Mouse (Mus musculus) liver, embryonic 11.5 days (tissue): ENCODE results near the gene Vps51. TPM values are rescaled to one million over a fixed set of nuclear protein-coding genes. Genes with fewer than 3 reads are reported as not detected.

Source experiments
- ATAC-seq: fragments of 200-750 bp; cut with Nextera tagmentation; replicated peaks from 2 replicates; pipeline ENCODE4 v1.8.0; 2017; ENCODE audit warnings: moderate number of reproducible peaks, mild to moderate bottlenecking, moderate TSS enrichment, moderate library complexity; ENCODE audit not compliant: low FRiP score
- DNase-seq: peaks from one replicate; pipeline ENCODE4 v3.0.0-alpha.2; 2017; ENCODE audit warnings: low spot score
- H3K27ac ChIP-seq: fragments of 300-500 bp; sonication (generic); 2 replicates; pipeline ENCODE4 v1.5.1; 2014; ENCODE audit warnings: mild to moderate bottlenecking, low read depth, low read length, control low read depth
- H3K27me3 ChIP-seq: fragments of 300-500 bp; sonication (generic); replicated peaks from 2 replicates; pipeline ENCODE4 v1.6.1; 2014; ENCODE audit warnings: low read length, mixed read lengths; ENCODE audit not compliant: control insufficient read depth, insufficient read depth
- H3K36me3 ChIP-seq: fragments of 300-500 bp; sonication (generic); 2 replicates; pipeline ENCODE4 v1.6.1; 2014; ENCODE audit warnings: mild to moderate bottlenecking, low read length, moderate library complexity, mixed read lengths; ENCODE audit not compliant: control insufficient read depth, insufficient read depth
- H3K4me1 ChIP-seq: fragments of 300-500 bp; sonication (generic); replicated peaks from 2 replicates; pipeline ENCODE4 v1.6.1; 2014; ENCODE audit warnings: low read length, mixed read lengths; ENCODE audit not compliant: control insufficient read depth, insufficient read depth
- H3K4me2 ChIP-seq: fragments of 300-500 bp; sonication (generic); 2 replicates; pipeline ENCODE4 v1.6.1; 2014; ENCODE audit warnings: mild to moderate bottlenecking, control low read depth, moderate library complexity
- H3K4me3 ChIP-seq: fragments of 300-500 bp; sonication (generic); 2 replicates; pipeline ENCODE4 v1.5.1; 2014; ENCODE audit warnings: low read depth, low read length, control low read depth
- H3K9ac ChIP-seq: fragments of 300-500 bp; sonication (generic); 2 replicates; pipeline ENCODE4 v1.6.1; 2014; ENCODE audit warnings: low read depth, low read length, control low read depth
- H3K9me3 ChIP-seq: fragments of 300-500 bp; sonication (generic); 2 replicates; pipeline ENCODE4 v1.6.1; 2016; ENCODE audit warnings: low read length, inconsistent platforms, mixed read lengths; ENCODE audit not compliant: control insufficient read depth
- WGBS: fragments of 180-500 bp; shearing (Covaris S2); extraction: QIAGEN DNeasy Blood & Tissue Kit; methylation state at CpG from one replicate; pipeline ENCODE4 v1.1.7; 2014; 5-methylcytosine and 5-hydroxymethylcytosine counted together
- polyA plus RNA-seq: library from polyadenylated mRNA; unstranded; fragments of >200 nt; fragmentation: Nextera tagmentation; extraction: Ambion mirVana; gene quantifications from 2 replicates; pipeline ENCODE4 v1.2.1, GENCODE M21; 2014

Vps51 gene
- polyA plus RNA-seq, 1 experiment from 2014 or later: 57.1 TPM

GRCm38 (mm10) chr19:6037695-6038094 is 39.3 kb downstream of the Vps51 start:
- DNase-seq (no peak), ATAC-seq (no peak)
- Histone ChIP-seq H3K9ac (no peak overlapping the region), H3K27ac (no peak overlapping the region), H3K4me2 (no peak overlapping the region), H3K27me3 (no peaks in the 10 kb centered on the region), H3K9me3 (no peaks in the 10 kb centered on the region), H3K36me3 (no peaks in the 10 kb centered on the region), H3K4me3 (no peak overlapping the region), H3K4me1 (no peaks in the 10 kb centered on the region)

DNA sequence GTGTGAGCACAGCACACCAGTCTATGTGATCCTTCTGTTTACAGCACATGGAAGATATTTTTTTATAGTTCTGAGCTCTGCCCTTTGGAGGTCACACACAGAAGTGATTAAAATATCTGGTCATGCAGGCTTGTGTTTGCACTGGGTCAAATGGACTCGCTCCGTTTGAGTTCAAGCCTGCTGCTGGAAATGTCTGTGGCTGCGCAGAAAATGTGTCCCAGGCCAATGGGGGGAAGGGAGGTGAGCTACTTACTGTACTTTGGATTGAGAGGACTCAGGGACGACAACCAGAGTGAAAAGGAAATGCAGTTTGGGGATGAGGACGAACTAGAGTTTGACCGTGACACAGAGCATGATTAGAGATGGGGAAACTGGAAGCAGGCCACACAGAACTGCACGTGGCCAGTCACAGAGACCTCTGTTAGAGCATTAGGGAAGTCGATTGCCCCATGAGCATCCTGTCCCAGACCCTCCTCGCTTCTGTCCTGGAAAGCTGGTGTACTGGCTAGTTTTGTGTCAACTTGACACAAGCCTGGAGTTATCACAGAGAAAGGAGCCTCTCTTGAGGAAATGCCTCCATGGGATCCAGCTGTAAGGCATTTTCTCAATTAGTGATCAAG is 41.0 kb downstream of the Vps51 start:
- Histone ChIP-seq H3K36me3 (no peaks in the 10 kb centered on the region), H3K27me3 (no peaks in the 10 kb centered on the region; the same call in 1 of the 2 replicates), H3K4me1 (no peaks in the 10 kb centered on the region), H3K27ac (no peak overlapping the region), H3K9ac (no peak overlapping the region), H3K4me2 (no peak overlapping the region), H3K9me3 (no peaks in the 10 kb centered on the region), H3K4me3 (no peak overlapping the region)
- WGBS: 53% methylated on average over 9 of the region's 9 CpGs
- DNase-seq: no peak
- no peak for ATAC-seq

DNA sequence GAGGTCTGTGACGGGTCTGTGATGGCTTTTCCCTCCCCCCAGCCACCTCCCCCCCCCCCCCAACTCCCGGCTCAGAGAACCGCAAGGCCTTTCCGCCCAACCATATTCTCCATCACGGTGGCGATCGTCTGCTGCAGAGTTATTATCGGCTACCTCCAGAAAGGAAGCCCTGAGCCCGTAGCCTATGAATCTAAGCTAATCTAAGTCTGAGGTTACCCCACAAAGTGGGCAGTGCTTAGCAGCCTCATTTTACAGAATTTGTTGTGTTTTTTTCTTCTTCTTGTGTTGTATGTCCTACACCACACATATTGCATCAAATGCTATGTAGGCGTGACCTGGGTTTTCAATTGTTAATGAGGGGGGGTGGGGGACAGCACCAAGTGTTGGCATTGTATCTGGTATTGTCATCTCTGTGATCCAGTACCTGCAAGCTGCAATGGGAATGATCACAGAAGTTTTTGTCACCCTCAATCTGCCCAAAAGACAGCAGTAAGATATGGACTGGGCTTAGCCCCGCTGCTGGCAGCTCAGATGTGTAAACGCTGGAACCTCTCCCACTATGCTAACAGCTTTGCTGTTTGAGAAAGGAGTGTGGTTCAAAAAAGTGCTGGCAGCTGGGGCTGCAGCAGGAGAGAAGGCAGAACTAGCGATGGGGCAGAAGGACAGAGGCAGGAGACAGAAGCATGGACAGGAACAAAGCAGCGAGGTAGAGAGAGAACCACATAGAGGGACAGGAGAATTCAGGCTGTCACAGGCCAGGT is 46.3 kb downstream of the Vps51 start:
- Histone ChIP-seq H3K4me1 (no peaks in the 10 kb centered on the region), H3K27me3 (no peaks in the 10 kb centered on the region; the same call in 1 of the 2 replicates), H3K4me2 (no peak overlapping the region), H3K9me3 (no peaks in the 10 kb centered on the region), H3K9ac (no peak overlapping the region; the same call in 1 of the 2 replicates), H3K27ac (no peak overlapping the region), H3K36me3 (no peaks in the 10 kb centered on the region), H3K4me3 (no peak overlapping the region)
- no peak for ATAC-seq
- 63% methylated on average over 14 of the region's 14 CpGs for WGBS
- no peak for DNase-seq

DNA sequence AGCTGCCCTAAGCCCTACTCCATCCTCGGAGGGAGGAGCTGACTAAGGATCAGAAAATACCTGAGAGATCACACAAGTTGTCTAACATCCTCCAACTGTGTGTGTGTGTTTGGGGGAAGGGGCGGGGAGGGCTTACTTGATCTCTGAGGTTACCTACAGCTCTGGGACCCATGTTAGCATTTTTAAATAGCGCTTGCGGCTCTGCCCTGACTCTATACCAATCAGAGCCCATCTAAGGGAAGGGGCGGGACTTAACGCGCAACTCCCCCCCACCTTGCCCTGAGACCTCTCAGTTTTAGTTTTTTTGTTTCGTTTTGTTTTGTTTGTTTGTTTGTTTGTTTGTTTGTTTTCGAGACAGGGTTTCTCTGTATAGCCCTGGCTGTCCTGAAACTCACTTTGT is 47.6 kb downstream of the Vps51 start:
- H3K27me3 ChIP-seq: no peaks in the 10 kb centered on the region; the same call in 1 of the 2 replicates
- WGBS: 72% methylated on average over 9 of the region's 9 CpGs
- no peak overlapping the region for H3K4me3 ChIP-seq
- H3K27ac ChIP-seq: no peak overlapping the region
- DNase-seq (no peak), ATAC-seq (no peak)
- H3K4me2 ChIP-seq: no peak overlapping the region
- no peaks in the 10 kb centered on the region for H3K36me3 ChIP-seq
- no peaks in the 10 kb centered on the region for H3K9me3 ChIP-seq
- H3K4me1 ChIP-seq: no peaks in the 10 kb centered on the region
- no peak overlapping the region for H3K9ac ChIP-seq

DNA sequence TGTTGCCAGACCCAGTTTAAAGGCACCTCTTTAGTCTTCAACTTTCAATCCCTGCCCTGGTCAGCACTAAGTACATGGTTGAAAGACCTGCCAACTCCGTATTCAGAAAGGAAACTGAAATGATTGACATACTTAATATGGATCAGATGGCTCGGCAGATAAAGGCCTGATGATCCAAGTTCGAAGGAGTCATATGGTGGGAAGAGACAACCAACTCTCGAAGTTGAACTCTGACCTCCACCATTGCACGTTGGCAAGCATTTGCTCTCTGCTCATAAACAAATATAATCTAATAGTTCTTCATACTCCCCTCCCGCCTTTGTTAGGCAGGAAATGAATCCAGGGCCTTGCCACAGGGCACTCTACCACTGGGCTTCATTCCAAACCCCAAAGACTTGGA is 48.0 kb downstream of the Vps51 start:
- Histone ChIP-seq H3K27ac (no peak overlapping the region), H3K4me3 (no peak overlapping the region), H3K9me3 (no peaks in the 10 kb centered on the region), H3K36me3 (no peaks in the 10 kb centered on the region), H3K4me2 (no peak overlapping the region), H3K4me1 (no peaks in the 10 kb centered on the region), H3K27me3 (no peaks in the 10 kb centered on the region; the same call in 1 of the 2 replicates), H3K9ac (no peak overlapping the region)
- DNase-seq: no peak
- ATAC-seq: no peak
- WGBS: 81% methylated on average over 6 of the region's 6 CpGs

- no peak for ATAC-seq
- Histone ChIP-seq H3K4me1 (peaks cover 6% of the 10 kb centered on the region), H3K9me3 (no peaks in the 10 kb centered on the region), H3K4me2 (no peak overlapping the region), H3K9ac (no peak overlapping the region), H3K27me3 (no peaks in the 10 kb centered on the region), H3K4me3 (no peak overlapping the region), H3K27ac (no peak overlapping the region), H3K36me3 (no peaks in the 10 kb centered on the region)
- DNase-seq: no peak
- WGBS: 81% methylated on average over 7 of the region's 7 CpGs
Observed at GRCm38 (mm10) chr19:6023930-6024329, 53.1 kb downstream of the Vps51 start.

- peaks cover 13% of the 10 kb centered on the region for H3K4me1 ChIP-seq
- H3K4me3 ChIP-seq: no peak overlapping the region
- no peaks in the 10 kb centered on the region for H3K36me3 ChIP-seq
- H3K9ac ChIP-seq: no peak overlapping the region
- H3K9me3 ChIP-seq: no peaks in the 10 kb centered on the region
- H3K4me2 ChIP-seq: no peak overlapping the region
- ATAC-seq (no peak), DNase-seq (no peak)
- no peaks in the 10 kb centered on the region for H3K27me3 ChIP-seq
- 61% methylated on average over 8 of the region's 8 CpGs for WGBS
- no peak overlapping the region for H3K27ac ChIP-seq
Observed at GRCm38 (mm10) chr19:6023059-6023458, 54.0 kb downstream of the Vps51 start.

GRCm38 (mm10) chr19:6020276-6020675 is 56.8 kb downstream of the Vps51 start:
- H3K4me1 ChIP-seq: peaks cover 29% of the 10 kb centered on the region
- no peak overlapping the region for H3K9ac ChIP-seq
- 0 out of 2 replicates have a peak, but pooled peaks cover 4% of the 10 kb centered on the region for H3K27me3 ChIP-seq
- H3K4me2 ChIP-seq: no peak overlapping the region
- no peak overlapping the region for H3K27ac ChIP-seq
- ATAC-seq (no peak), DNase-seq (no peak)
- H3K4me3 ChIP-seq: no peak overlapping the region
- WGBS: 40% methylated on average over 3 of the region's 3 CpGs
- H3K9me3 ChIP-seq: no peaks in the 10 kb centered on the region
- no peaks in the 10 kb centered on the region for H3K36me3 ChIP-seq
